Mouse (Mus musculus) hindbrain, embryonic 15.5 days (tissue): ENCODE results near the gene Pcyt1a. TPM values are rescaled to one million over a fixed set of nuclear protein-coding genes. Genes with fewer than 3 reads are reported as not detected.

Experiments
- ATAC-seq: fragments of 200-750 bp; cut with Nextera tagmentation; 2 replicates; pipeline ENCODE4 v1.8.0; 2017; ENCODE audit warnings: low read depth, moderate number of reproducible peaks, moderate TSS enrichment; ENCODE audit not compliant: low FRiP score
- H3K27ac ChIP-seq: fragments of 300-500 bp; sonication (generic); replicated peaks from 2 replicates; pipeline ENCODE4 v1.5.1; 2015; ENCODE audit warnings: mild to moderate bottlenecking, inconsistent platforms
- H3K27me3 ChIP-seq: fragments of 300-500 bp; sonication (generic); 2 replicates; pipeline ENCODE4 v1.6.1; 2015; ENCODE audit warnings: control low read depth, inconsistent platforms
- H3K36me3 ChIP-seq: fragments of 300-500 bp; sonication (generic); 2 replicates; pipeline ENCODE4 v1.6.1; 2015; ENCODE audit warnings: control low read depth, inconsistent platforms
- H3K4me1 ChIP-seq: fragments of 300-500 bp; sonication (generic); replicated peaks from 2 replicates; pipeline ENCODE4 v1.6.1; 2015; ENCODE audit warnings: control low read depth, inconsistent platforms
- H3K4me2 ChIP-seq: fragments of 300-500 bp; sonication (generic); 2 replicates; pipeline ENCODE4 v1.6.1; 2015; ENCODE audit warnings: moderate library complexity, mild to moderate bottlenecking, inconsistent platforms
- H3K4me3 ChIP-seq: fragments of 300-500 bp; sonication (generic); 2 replicates; pipeline ENCODE4 v1.5.1; 2015; ENCODE audit warnings: mild to moderate bottlenecking, inconsistent platforms
- H3K9ac ChIP-seq: fragments of 300-500 bp; sonication (generic); 2 replicates; pipeline ENCODE4 v1.6.1; 2015; ENCODE audit warnings: inconsistent platforms
- H3K9me3 ChIP-seq: fragments of 300-500 bp; sonication (generic); 2 replicates; pipeline ENCODE4 v1.6.1; 2016; ENCODE audit warnings: control low read depth, inconsistent platforms
- WGBS: fragments of 180-500 bp; shearing (Covaris S2); methylation state at CpG from one replicate; pipeline ENCODE4 v1.1.7; 2015; 5-methylcytosine and 5-hydroxymethylcytosine counted together
- polyA plus RNA-seq: library from polyadenylated mRNA; unstranded; fragments of >200 nt; fragmentation: Nextera tagmentation; extraction: Ambion mirVana; gene quantifications from 2 replicates; pipeline ENCODE4 v1.2.1, GENCODE M21; 2015

The Pcyt1a gene
- polyA plus RNA-seq, 1 experiment from 2014 or later, result 45.6 TPM

GRCm38 (mm10) chr16:32516006-32516962 is 85.6 kb downstream of the Pcyt1a start:
- Histone ChIP-seq H3K9me3 (no peaks in the 10 kb centered on the region), H3K4me2 (peak overlapping the region; percentile 49), H3K4me3 (peak overlapping the region; percentile 14), H3K9ac (peak overlapping the region; percentile 42), H3K27ac (peak overlapping the region; percentile 96), H3K4me1 (peaks cover 19% of the 10 kb centered on the region), H3K36me3 (no peaks in the 10 kb centered on the region), H3K27me3 (no peaks in the 10 kb centered on the region)
- 8% methylated on average over 21 of the region's 21 CpGs for WGBS
- peak; percentile 93 for ATAC-seq

- Histone ChIP-seq H3K9me3 (no peaks in the 10 kb centered on the region), H3K4me3 (no peak overlapping the region), H3K4me1 (peaks cover 19% of the 10 kb centered on the region), H3K27ac (no peak overlapping the region), H3K4me2 (no peak overlapping the region), H3K9ac (no peak overlapping the region), H3K36me3 (no peaks in the 10 kb centered on the region), H3K27me3 (no peaks in the 10 kb centered on the region)
- no peak for ATAC-seq
- 89% methylated on average over 12 of the region's 12 CpGs for WGBS
Measured at GRCm38 (mm10) chr16:32517785-32518481, 87.2 kb downstream of the Pcyt1a start.

- Histone ChIP-seq H3K36me3 (no peaks in the 10 kb centered on the region), H3K4me1 (peaks cover 32% of the 10 kb centered on the region), H3K4me3 (no peak overlapping the region), H3K9ac (no peak overlapping the region), H3K27me3 (no peaks in the 10 kb centered on the region), H3K4me2 (no peak overlapping the region), H3K9me3 (no peaks in the 10 kb centered on the region), H3K27ac (no peak overlapping the region)
- no peak for ATAC-seq
- 88% methylated on average over 15 of the region's 15 CpGs for WGBS
Measured at GRCm38 (mm10) chr16:32519656-32520371, 89.1 kb downstream of the Pcyt1a start.

GRCm38 (mm10) chr16:32520372-32520748 is 89.6 kb downstream of the Pcyt1a start:
- H3K9me3 ChIP-seq, result no peaks in the 10 kb centered on the region
- no peaks in the 10 kb centered on the region for H3K27me3 ChIP-seq
- no peak overlapping the region for H3K9ac ChIP-seq
- no peak overlapping the region for H3K4me3 ChIP-seq
- ATAC-seq, result no peak
- peaks cover 30% of the 10 kb centered on the region for H3K4me1 ChIP-seq
- no peaks in the 10 kb centered on the region for H3K36me3 ChIP-seq
- no peak overlapping the region for H3K27ac ChIP-seq
- 64% methylated on average over 9 of the region's 9 CpGs for WGBS
- no peak overlapping the region for H3K4me2 ChIP-seq

GRCm38 (mm10) chr16:32522578-32523194 is 92.0 kb downstream of the Pcyt1a start:
- Histone ChIP-seq H3K4me3 (no peak overlapping the region), H3K9ac (no peak overlapping the region), H3K4me1 (peaks cover 14% of the 10 kb centered on the region), H3K27me3 (no peaks in the 10 kb centered on the region), H3K27ac (no peak overlapping the region), H3K9me3 (no peaks in the 10 kb centered on the region), H3K4me2 (no peak overlapping the region), H3K36me3 (no peaks in the 10 kb centered on the region)
- 87% methylated on average over 6 of the region's 6 CpGs for WGBS
- no peak for ATAC-seq

- Histone ChIP-seq H3K27ac (peak overlapping the region; percentile 40; the same call in 1 of the 2 replicates), H3K9me3 (no peaks in the 10 kb centered on the region), H3K36me3 (no peaks in the 10 kb centered on the region), H3K9ac (no peak overlapping the region), H3K4me1 (peaks cover 14% of the 10 kb centered on the region), H3K4me3 (no peak overlapping the region), H3K4me2 (0 out of 2 replicates have a peak overlapping the region, but pooled peaks have one; percentile 3), H3K27me3 (no peaks in the 10 kb centered on the region)
- ATAC-seq, result peak; percentile 34; the same call in 1 of the 2 replicates
- 49% methylated on average over 8 of the region's 8 CpGs for WGBS
Measured at GRCm38 (mm10) chr16:32523462-32524243, 92.9 kb downstream of the Pcyt1a start.

- H3K4me2 ChIP-seq, result 0 out of 2 replicates have a peak overlapping the region, but pooled peaks have one; percentile 3
- H3K9me3 ChIP-seq, result no peaks in the 10 kb centered on the region
- H3K36me3 ChIP-seq, result no peaks in the 10 kb centered on the region
- no peak overlapping the region for H3K4me3 ChIP-seq
- no peak overlapping the region for H3K9ac ChIP-seq
- peak overlapping the region; percentile 40 for H3K27ac ChIP-seq
- no peaks in the 10 kb centered on the region for H3K27me3 ChIP-seq
- peak; percentile 65; the same call in 1 of the 2 replicates for ATAC-seq
- peaks cover 14% of the 10 kb centered on the region for H3K4me1 ChIP-seq
- 38% methylated on average over 5 of the region's 5 CpGs for WGBS
Measured at GRCm38 (mm10) chr16:32524244-32524615, 93.5 kb downstream of the Pcyt1a start.

Other genes with a start within 250 kb of the Pcyt1a start
- 20.5 and 21.8 TPM in 2 replicates for gene Fbxo45, start 183.8 kb upstream of the Pcyt1a start, polyA plus RNA-seq
- gene Wdr53, start 183.7 kb upstream of the Pcyt1a start, polyA plus RNA-seq, result 13.9 and 15.1 TPM in 2 replicates
- gene Smco1, start 159.5 kb upstream of the Pcyt1a start, polyA plus RNA-seq, result not detected in 2 replicates
- 26.9 TPM in 2 replicates for gene Rnf168, start 153.5 kb upstream of the Pcyt1a start, polyA plus RNA-seq
- gene Ubxn7, start 98.7 kb upstream of the Pcyt1a start, polyA plus RNA-seq, result 19.1 and 23.0 TPM in 2 replicates
- not detected in 2 replicates for gene Tm4sf19, start 30.4 kb upstream of the Pcyt1a start, polyA plus RNA-seq
- 34.5 and 39.0 TPM in 2 replicates for gene Tctex1d2, start 11.2 kb upstream of the Pcyt1a start, polyA plus RNA-seq
- gene Slc51a, start 57.0 kb downstream of the Pcyt1a start, polyA plus RNA-seq, result 0.16 and 0.30 TPM in 2 replicates
- 0.22 and 0.24 TPM in 2 replicates for gene Zdhhc19, start 65.3 kb downstream of the Pcyt1a start, polyA plus RNA-seq
- 29.9 and 33.5 TPM in 2 replicates for gene Tfrc, start 178.0 kb downstream of the Pcyt1a start, polyA plus RNA-seq
- 19.3 and 25.9 TPM in 2 replicates for gene Tnk2, start 213.0 kb downstream of the Pcyt1a start, polyA plus RNA-seq